Mouse (Mus musculus) spleen, postnatal 4 days (tissue): ENCODE data around the gene Sulf2.

Experiments
- DNase-seq, 2 experiments: peaks; one replicate each; pipeline ENCODE4 v3.0.0; 2022; ENCODE audit warnings: low spot score in 2 of 2

Sulf2 gene

DNA sequence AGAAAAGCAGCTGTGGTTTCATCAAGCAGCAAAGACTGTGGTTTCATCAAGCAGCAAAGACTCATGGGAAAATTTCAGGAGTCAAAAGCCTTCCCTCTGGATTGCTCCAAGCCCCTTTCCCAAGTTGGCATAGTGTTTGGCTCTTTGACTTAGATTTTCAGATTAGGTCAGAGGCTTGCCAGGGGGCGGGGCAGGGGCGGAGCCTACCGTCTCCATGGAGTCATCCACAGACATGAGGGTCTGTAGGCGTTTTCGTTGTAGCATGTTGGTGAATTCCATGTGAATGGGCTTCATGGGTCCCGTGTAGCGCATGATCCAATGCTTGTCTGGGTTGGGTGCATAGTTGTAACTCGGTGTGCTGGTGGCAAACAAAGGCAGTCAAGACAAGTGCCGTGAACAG, 66.5 kb downstream of the Sulf2 start:
- DNase-seq, result no peak

DNA sequence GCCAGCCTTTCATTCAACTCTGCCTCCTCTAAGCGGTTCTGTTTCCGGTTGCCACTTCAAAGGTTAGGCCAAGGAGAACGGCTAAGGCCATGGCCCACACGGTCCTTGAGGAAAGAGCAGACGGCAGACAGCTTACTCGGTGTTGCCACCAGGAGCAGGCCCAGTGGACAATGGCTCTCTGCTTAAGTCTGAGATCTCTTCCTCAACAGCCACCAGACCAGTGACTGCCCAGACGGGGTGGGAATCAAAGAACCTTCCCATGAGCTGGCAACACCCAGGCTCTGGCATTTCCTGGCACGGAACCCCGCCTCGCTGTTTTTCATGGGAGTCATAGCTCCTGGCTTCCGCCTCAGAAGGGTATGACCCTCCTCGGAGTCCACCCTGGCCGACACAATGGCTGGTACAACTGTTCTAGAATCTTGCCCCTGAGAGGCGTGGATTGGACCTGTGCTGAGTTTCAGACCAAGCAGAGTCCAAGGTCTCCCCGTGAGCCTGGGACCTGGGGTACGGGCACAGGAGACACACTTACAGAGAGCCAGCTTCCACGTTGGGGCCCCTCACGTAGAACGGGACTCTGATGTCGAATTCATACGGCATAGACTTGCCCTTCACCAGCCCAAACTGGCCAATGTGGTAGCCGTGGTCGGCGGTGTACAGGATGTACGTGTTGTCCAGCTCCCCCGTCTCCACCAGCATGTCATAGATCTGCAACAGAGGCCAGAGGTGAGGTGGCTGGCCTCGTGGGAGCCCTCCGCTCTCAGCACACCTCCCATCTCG, 68.8 kb downstream of the Sulf2 start:
- DNase-seq, result no peak

DNA sequence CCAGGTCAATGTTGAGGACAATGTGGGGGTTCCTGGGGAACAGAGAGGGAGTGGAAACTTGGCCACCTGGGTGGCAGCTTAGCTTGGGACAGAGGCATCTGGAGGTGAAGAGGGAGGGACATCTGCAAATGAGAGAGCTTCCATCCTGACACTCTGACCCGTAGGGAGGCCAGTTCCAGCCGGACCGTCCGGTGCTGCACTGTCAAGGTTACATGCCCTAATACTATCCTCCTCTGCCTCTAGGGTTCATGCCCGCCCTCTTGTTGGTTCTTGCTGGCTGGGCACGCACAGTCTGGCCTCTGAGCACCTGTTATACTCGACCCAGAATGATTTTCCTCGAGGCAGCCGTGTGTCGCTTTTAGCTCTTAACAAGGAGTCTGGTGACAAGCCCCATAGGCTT, 69.7 kb downstream of the Sulf2 start:
- DNase-seq, result no peak

DNA sequence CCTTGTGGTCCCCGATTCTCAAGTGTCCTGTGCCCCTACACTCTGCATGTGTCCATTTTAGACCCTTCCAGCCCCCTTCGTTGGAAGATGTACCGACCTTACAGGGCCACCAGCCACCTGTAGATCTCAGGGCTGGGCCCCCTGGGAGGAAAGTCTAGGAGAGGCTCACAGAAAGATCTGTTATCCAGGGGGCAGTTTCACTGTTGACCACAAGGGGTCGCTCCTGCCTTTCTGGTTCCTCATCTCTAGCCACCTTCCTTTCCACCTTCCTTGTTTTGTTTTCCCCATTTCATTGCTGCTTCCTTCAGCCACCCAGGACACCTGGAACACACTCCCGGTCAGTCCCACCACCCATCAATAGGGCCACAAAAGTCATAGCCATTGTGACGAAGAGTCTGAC, 70.5 kb downstream of the Sulf2 start:
- DNase-seq, result peak in 1 of 2 experiments; percentile 78

DNA sequence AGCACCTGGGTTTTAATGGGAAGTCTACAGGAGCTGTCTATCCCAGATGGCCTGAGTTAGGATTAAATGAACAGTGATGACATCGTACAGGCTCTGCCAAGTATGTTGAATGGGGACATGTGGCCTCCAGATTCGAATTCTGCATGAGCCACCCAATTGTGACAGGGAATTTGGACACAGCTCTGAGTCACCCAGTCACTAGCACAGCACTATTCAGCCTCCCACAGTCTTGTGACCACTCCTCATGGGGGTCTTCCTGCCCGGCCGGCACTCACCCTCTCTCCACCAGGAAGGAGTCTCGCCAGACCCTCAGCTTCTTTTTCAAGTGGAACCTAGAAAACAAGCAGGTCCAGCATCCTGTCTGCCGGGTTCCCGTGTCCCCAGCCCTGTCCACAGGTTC, 71.4 kb downstream of the Sulf2 start:
- no peak for DNase-seq

DNA sequence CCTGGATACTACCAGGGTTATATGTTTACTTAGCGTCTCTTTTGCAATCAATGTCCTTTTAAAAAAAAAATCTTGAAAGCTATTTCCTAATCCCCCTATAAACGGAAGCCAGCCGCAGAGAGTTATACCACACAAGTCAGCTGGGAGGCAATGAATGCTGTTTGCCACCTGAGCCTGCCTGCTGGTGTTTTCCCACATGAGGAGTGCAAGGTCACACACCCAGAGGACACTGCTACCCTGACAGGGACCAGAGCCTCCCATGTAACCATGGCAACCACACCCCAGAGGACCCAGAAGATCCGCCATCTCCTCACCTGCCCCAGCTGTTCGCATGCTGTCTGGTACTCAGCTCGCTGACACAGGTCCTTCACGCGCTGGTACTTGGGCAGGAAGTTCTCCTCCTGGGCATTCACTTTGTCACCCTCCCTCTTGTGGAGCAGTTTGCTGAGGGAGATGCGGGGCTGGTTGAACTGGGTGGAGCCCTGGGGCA, 71.9 kb downstream of the Sulf2 start:
- no peak for DNase-seq

DNA sequence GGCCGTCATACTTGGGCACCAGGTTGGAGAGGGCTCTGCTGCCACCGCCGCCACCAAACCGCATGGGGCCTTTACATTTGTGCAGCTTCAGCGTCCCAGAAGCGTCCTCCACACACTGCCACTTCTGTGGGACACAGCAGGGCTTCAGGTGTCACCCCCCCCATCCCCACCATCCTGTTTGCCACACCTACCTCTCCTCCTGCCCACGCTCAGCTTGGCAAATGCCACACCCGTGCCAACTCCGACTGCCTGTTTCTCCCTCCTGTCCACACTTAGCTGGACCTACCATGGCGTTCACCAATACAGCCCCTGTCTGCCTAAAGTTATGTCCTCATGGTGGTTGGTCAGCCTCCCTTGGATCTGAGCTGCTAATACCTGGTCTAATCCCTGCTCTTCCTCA, 72.8 kb downstream of the Sulf2 start:
- DNase-seq, result no peak

- DNase-seq, result peak; percentile 75 to 92
Observed at GRCm38 (mm10) chr2:166082193-166082592, 73.3 kb downstream of the Sulf2 start.

- no peak for DNase-seq
Observed at GRCm38 (mm10) chr2:166080967-166081750, 74.3 kb downstream of the Sulf2 start.

- peak in 1 of 2 experiments; percentile 65 for DNase-seq
Observed at GRCm38 (mm10) chr2:166079961-166080885, 75.2 kb downstream of the Sulf2 start.

DNA sequence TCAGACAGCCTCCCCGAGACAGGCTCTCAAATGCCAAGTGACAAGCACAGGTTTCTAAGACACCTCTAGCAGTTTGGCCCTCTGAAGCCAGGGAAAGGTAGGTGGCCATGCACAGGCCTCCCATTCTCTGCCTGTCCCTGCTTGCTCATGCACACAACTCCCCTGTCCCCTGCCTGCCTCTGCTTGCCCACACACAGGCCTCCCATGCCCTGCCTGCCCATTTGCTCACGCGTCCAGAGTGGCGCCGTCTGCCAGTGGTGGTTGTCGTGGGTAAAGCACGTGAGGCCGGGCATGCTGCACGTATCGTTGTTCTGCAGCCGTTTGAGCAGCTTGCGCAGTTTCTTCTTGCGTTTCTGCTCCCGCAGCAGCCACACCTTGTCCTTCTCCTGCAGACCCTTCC, 76.2 kb downstream of the Sulf2 start:
- peak in 1 of 2 experiments; percentile 58 for DNase-seq

GRCm38 (mm10) chr2:166077371-166077770, 78.1 kb downstream of the Sulf2 start:
- no peak for DNase-seq

DNA sequence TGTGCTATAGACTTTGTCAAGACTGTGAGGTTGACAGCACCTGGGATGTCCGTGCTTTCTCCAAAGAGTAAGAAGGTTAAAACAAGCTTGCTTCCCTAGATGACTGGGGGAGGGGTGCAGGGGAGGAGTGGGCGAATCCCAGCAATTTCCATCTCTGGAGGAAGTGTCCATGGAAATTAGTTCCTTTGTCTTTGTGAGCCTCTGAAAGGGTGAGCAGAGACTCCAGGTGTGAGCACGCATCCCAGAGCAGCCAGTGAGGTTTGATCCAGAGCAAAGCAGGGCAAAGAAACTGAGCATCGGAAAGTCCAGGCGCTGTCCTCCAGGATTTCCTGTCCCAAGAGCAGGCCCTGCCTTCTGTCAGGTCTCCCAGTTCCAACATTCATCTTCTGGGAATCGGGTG, 81.1 kb downstream of the Sulf2 start:
- DNase-seq, result no peak

GRCm38 (mm10) chr2:166073082-166073481, 82.4 kb downstream of the Sulf2 start:
- DNase-seq, result no peak

GRCm38 (mm10) chr2:166071889-166072288, 83.6 kb downstream of the Sulf2 start:
- no peak for DNase-seq

GRCm38 (mm10) chr2:166071481-166071880, 84.0 kb downstream of the Sulf2 start:
- no peak for DNase-seq

DNA sequence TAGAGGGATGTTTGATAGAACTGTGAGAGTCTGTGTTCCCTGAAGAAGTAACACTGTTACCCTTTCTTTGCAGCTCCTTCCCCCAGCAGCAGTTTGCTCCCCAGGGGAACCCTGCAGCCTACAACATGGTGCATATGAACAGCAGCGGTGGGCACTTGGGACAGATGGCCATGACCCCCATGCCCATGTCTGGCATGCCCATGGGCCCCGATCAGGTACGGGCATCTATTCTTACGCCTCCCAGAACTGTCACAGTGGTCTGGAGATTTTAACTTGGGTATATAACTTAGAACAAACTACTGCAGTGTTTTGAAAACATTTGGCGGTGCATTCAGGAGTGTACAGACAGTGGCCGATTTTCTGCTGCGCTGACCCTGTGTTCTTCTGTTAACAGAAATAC, 85.7 kb downstream of the Sulf2 start:
- no peak for DNase-seq

- no peak for DNase-seq
Observed at GRCm38 (mm10) chr2:166069164-166069563, 86.3 kb downstream of the Sulf2 start.

- DNase-seq, result no peak
Observed at GRCm38 (mm10) chr2:166068261-166068660, 87.2 kb downstream of the Sulf2 start.

GRCm38 (mm10) chr2:166066434-166066833, 89.0 kb downstream of the Sulf2 start:
- DNase-seq, result no peak

- no peak for DNase-seq
Observed at GRCm38 (mm10) chr2:166062431-166062830, 93.0 kb downstream of the Sulf2 start.

DNA sequence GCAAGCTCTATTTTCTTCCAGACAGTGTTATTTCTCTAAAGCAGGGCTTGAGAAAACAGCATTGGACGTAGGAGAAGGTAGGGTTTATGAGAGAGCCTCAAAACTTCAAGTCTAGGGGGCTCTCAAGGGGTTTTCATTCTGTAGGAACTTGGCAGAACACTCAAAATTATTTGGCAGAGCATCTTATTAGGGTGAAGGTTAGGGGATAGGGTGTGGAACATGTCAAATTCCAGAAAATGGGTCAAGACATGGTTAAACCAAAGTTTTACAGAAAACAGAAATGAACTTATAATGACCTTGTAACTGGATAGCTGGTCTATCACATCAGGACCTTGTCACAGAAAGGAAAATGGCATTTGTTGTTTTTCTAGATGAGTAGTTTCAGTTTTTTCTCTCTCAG, 93.5 kb downstream of the Sulf2 start:
- no peak for DNase-seq
